Mouse (Mus musculus): ENCODE data around the gene Gas6.
A peak's percentile ranks its signal among the peaks of the same experiment; 100 is the strongest.

The Gas6 gene

DNA sequence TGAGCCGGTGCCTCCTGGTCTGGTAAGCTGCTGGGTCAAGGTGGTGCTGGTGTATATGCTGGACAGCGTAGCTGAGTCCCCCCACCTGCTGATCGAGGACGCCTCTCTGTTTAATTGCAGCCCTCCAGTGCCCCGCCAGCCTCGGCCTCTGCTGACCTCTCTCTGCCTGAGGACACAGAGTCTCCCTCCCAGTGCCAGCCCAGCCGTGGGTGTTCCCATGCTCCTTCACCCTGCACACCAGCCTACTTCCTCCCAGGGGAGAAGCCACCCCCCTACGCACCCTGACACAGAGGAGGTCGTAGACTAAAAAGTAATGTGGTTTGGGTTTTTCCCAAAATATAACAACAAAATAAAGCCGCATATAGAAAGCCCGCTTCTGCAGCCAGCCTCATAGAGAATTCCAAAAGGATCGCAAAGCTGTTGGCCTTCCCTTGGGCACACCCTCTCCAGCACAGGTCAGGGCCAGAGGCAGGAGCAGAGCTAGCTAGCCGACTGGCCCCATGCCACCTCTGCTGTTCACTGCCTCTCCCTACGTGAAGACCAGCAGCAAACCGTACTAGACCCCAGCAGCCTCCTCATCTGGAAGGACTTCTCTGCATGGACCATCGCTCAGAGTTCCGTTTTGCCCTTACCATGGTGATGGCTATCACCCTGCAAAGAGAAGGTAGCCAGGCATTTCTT is 33.1 kb downstream of the Gas6 start:
- no peak for DNase-seq (ENCODE audit: low read depth)

GRCm38 (mm10) chr8:13459431-13459830 is 34.9 kb downstream of the Gas6 start:
- DNase-seq (ENCODE audit: low read depth), result no peak

GRCm38 (mm10) chr8:13455295-13455694 is 39.0 kb downstream of the Gas6 start:
- no peak for DNase-seq (ENCODE audit: low read depth)

DNA sequence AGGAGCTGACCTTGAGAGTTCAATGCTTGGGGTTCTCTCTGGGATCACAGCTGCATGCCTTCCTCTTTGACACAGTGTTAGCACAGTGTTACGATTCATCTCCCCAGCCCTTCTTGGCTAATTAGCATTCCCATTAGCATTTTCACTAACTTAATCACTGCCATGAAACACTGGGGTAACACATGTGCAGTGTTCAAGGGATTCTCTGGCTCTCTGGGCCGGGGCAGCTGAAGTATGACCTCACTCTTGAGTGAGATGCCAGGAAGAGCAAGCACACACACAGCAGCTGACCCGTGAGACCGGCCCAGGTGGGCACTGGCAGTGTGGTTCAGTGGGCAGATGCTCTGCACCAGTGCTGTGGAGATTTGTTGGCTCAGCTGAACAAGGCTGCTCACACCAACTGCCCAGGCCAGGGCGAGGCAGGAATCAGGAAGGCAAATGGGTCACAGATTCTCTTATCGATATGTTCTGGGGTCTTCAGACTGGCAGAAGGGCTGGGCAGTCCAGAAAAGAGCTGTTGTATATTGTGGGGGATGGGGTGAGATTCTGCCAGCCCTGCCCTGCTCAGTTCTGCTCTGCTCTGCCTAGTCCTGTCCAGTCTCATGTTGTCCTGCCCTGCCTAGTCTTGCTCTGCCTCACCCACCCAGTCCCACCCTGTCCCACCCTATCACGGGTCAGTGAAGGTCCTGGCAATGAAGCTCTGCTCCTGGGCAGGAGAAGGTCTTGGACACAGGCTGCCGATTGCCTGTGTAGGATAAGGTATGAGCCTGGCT is 39.8 kb downstream of the Gas6 start:
- no peak for DNase-seq (ENCODE audit: low read depth)

- no peak for DNase-seq (ENCODE audit: low read depth)
Observed at GRCm38 (mm10) chr8:13451747-13452277, 42.5 kb downstream of the Gas6 start.

- DNase-seq (ENCODE audit: low read depth), result no peak
Observed at GRCm38 (mm10) chr8:13448145-13448544, 46.1 kb downstream of the Gas6 start.

DNA sequence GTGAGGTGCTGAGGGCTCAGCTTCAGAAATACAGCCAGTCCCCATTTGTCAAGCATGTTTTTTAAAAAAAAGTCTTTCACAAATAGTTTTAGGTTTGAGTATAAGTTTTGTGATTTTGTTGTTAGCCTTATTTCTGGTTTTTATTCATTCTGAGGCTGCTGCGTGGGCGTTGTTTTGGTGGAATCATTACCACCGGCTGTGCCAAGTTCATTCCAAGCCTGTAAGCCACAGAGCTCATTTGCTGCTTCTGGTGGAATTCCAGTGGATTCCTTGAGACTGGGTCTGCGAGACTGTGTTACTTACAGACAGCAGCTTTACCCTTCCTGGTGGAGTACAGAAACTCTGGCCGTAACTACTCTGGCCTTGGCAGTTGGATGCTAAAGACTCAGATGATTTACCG is 47.8 kb downstream of the Gas6 start:
- DNase-seq (ENCODE audit: low read depth), result peak; percentile 79

GRCm38 (mm10) chr8:13442152-13442551 is 52.1 kb downstream of the Gas6 start:
- DNase-seq (ENCODE audit: low read depth), result no peak

- no peak for DNase-seq (ENCODE audit: low read depth)
Observed at GRCm38 (mm10) chr8:13437531-13437930, 56.8 kb downstream of the Gas6 start.

DNA sequence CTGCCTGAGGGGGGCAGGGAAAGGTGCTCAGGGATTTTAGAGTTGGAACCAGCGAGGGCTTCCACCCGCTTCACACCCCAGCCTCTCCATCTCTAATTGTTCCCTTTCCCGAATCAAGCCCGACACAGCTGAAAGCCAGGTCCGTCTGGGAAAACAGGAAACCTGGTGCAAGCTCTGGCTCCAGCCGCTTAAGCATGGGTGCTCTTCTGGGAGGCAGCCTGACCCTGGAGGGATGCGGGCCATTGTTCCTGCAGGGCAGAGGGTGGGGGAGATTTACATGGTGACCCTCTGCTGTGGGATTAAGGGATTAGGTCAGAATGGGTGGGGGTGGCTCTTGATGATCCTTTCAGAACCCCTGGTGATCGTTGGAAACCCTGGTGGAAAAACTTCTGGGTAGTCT is 58.2 kb downstream of the Gas6 start:
- no peak for DNase-seq (ENCODE audit: low read depth)

DNA sequence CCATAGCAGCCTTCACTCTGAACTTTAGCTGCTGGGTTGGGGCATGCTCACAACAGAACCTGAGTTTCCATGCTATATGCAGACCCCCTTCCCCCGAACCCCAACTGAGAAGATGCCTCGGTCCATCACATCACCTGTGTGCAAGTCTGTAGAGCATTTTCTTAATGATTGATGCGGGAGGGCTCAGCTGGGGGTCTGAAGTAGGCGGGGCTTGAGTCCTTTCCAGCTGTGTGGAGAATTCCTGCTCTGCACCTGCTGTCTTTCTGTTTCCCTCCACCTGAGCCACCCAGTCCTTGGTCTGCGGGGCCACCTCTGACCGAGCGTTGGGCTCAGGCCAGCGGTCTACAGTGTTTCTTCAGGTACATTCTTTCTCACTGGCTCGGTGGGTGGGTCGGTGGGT is 59.4 kb downstream of the Gas6 start, which contains the start of gene Tmem255b:
TSS of gene Tmem255b (plus strand) at position 301 of the 400 bp plus-strand sequence.
- no peak for DNase-seq (ENCODE audit: low read depth)

DNA sequence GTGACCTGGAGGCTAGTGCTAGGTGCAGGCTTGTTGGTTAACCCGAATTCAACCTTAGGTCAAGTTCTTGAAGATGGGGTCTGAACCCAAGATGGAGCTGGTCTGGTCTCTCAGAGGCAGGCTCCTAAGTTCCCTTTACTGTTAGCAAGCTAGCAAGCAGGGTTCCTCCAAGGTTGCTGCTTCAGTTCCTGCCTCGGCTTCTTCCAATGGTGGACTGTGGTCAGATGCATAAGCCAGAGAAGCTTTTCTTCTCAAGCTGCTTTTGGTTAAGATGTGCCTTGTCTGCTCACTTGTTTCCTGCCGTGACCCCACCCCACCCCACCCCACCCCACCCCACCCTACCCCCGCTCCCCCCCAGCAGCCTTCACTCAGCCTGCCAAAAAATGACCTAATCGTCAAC is 61.2 kb downstream of the Gas6 start:
- DNase-seq (ENCODE audit: low read depth), result no peak

DNA sequence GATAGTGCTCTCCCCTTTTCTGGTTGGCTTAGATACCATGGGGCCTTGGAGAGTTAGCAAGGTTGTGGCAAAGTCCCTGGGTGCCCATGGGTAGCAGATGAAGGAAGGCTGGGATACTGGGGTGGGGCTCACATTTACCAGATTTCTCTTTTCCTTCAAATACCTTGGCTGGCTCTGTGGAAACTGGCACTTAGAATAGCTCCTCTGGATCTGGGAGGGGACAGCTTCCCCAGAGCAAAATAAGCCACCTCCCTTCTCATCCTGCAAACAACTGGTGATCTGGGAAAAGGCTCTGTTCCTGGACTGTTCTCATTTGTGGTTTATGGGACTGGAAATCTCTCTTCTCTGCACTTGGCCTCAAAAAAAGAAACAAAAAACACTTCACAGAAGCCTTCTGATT is 63.4 kb downstream of the Gas6 start:
- no peak for DNase-seq (ENCODE audit: low read depth)

GRCm38 (mm10) chr8:13430412-13430811 is 63.9 kb downstream of the Gas6 start:
- DNase-seq (ENCODE audit: low read depth), result no peak

GRCm38 (mm10) chr8:13428156-13428555 is 66.1 kb downstream of the Gas6 start:
- DNase-seq (ENCODE audit: low read depth), result no peak

GRCm38 (mm10) chr8:13427351-13427750 is 66.9 kb downstream of the Gas6 start:
- DNase-seq (ENCODE audit: low read depth), result no peak

GRCm38 (mm10) chr8:13420970-13421369 is 73.3 kb downstream of the Gas6 start:
- peak; percentile 69 for DNase-seq (ENCODE audit: low read depth)

GRCm38 (mm10) chr8:13419111-13419639 is 75.1 kb downstream of the Gas6 start:
- peak; percentile 66 for DNase-seq (ENCODE audit: low read depth)

- DNase-seq (ENCODE audit: low read depth), result no peak
Observed at GRCm38 (mm10) chr8:13415879-13416278, 78.4 kb downstream of the Gas6 start.
